Mouse (Mus musculus): ENCODE data around the gene Thumpd1.

Thumpd1 gene

GRCm38 (mm10) chr7:119670395-119670794, 50.2 kb downstream of the Thumpd1 start:
- DNase-seq = peak; percentile 50

GRCm38 (mm10) chr7:119667893-119668292, 52.7 kb downstream of the Thumpd1 start:
- DNase-seq = peak; percentile 91
